Mouse (Mus musculus) layer of hippocampus, adult 18-20 months (tissue): ENCODE results near the gene Olfr1234. TPM values are rescaled to one million over a fixed set of nuclear protein-coding genes. Genes with fewer than 3 reads are reported as not detected.

ENCODE experiments used
- DNase-seq, 2 experiments: peaks; one replicate each; pipeline ENCODE4 v3.0.0; 2022; ENCODE audit warnings: low spot score in 2 of 2
- long read RNA-seq: library from polyadenylated mRNA; stranded (forward); transcript quantifications from one replicate; pipeline ENCODE4 v2.0.0, GENCODE M21; 2021
- total RNA-seq, 2 experiments: library from RNA; stranded (reverse); gene quantifications; 2 replicates each; pipeline ENCODE4 v1.2.3; 2021

The Olfr1234 gene
- not detected for total RNA-seq
- long read RNA-seq, result 0 reads

DNA sequence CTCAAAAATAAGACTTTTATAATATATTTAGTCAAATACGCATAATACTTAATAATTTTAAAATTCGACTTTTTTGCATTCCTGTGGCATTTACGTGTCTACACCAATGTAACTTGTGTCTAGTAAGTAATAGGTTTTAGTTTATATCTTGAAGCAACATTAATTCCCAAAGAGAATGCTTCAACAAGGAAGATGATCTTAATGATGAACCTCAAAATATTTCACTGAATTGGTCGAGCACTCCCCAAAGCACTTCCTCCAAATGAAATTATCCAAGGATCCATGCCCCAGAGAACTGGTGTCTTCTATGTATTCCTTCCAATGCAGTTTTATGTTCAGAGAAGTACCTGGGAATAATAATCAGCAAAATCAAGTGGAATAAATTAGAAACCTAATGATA lies at the start of gene Olfr1234:
Gene Olfr1234, minus strand, starts transcription at position 101 of the 400 bp plus-strand sequence.
- no peak for DNase-seq

DNA sequence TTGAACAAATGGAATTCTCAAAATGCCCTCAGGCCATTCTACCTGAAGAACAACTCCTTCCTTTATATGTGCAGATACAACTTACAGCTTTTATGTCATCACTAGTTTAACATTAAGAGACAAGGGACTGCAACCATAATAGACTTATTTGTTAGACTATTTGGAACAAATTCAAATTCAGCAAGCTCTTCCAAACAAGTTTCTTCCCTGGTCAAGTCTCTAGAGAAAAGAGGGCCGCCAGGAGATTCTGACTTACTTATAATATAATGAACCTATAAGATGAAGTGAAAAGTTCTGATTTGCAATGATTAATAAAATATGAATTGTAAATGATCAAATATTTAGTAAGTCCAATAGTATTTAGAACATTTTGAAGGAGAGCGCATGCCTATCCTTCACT lies 44.9 kb upstream of the Olfr1234 start, which contains the start of gene Olfr1238:
Gene Olfr1238, minus strand, starts transcription at position 101 of the 400 bp plus-strand sequence.
- no peak for DNase-seq

GRCm38 (mm10) chr2:89400882-89401281 lies 36.2 kb upstream of the Olfr1234 start:
- DNase-seq, result no peak

- DNase-seq, result no peak
Observed at GRCm38 (mm10) chr2:89342298-89342697, 22.4 kb downstream of the Olfr1234 start, which contains the start of gene Olfr1233. Gene Olfr1233 (minus strand): TSS chr2:89342398.

- no peak for DNase-seq
Observed at GRCm38 (mm10) chr2:89329575-89329974, 35.1 kb downstream of the Olfr1234 start, which contains the start of gene Olfr1232. Gene Olfr1232 (minus strand): TSS chr2:89329675.

Other genes with a start within 250 kb of the Olfr1234 start
- not detected for gene Olfr1221, start 247.6 kb downstream of the Olfr1234 start, total RNA-seq
- not detected for gene Olfr1222, start 231.8 kb downstream of the Olfr1234 start, total RNA-seq
- gene Olfr1223, start 213.3 kb downstream of the Olfr1234 start, total RNA-seq, result not detected
- gene Olfr1224-ps1, start 200.8 kb downstream of the Olfr1234 start, total RNA-seq, result not detected
- not detected for gene Olfr1225, start 190.2 kb downstream of the Olfr1234 start, total RNA-seq
- gene Olfr1226, start 164.8 kb downstream of the Olfr1234 start, total RNA-seq, result not detected
- gene Olfr1228, start 110.8 kb downstream of the Olfr1234 start, total RNA-seq, result not detected
- gene Olfr1229, start 76.9 kb downstream of the Olfr1234 start, total RNA-seq, result not detected
- not detected for gene Olfr1230, start 67.6 kb downstream of the Olfr1234 start, total RNA-seq
- gene Olfr1231, start 57.8 kb downstream of the Olfr1234 start, total RNA-seq, result not detected
- not detected for gene Olfr1232, start 35.2 kb downstream of the Olfr1234 start, total RNA-seq
- gene Olfr1233, start 22.5 kb downstream of the Olfr1234 start, total RNA-seq, result not detected
- gene Olfr1238, start 44.8 kb upstream of the Olfr1234 start, total RNA-seq, result not detected
- gene Olfr1239, start 55.5 kb upstream of the Olfr1234 start, total RNA-seq, result not detected
- gene Olfr1240, start 78.1 kb upstream of the Olfr1234 start, total RNA-seq, result not detected
- gene Olfr1241, start 122.3 kb upstream of the Olfr1234 start, total RNA-seq, result not detected
- gene Olfr1242, start 133.5 kb upstream of the Olfr1234 start, total RNA-seq, result not detected
- gene Olfr1243, start 166.6 kb upstream of the Olfr1234 start, total RNA-seq, result not detected
- gene Olfr1245, start 213.6 kb upstream of the Olfr1234 start, total RNA-seq, result not detected
- not detected for gene Olfr1246, start 228.3 kb upstream of the Olfr1234 start, total RNA-seq
- not detected for gene Olfr1247, start 249.3 kb upstream of the Olfr1234 start, total RNA-seq